Mouse (Mus musculus) neural tube, embryonic 10.5 days (tissue): ENCODE measurements around the gene Akap7.

Source experiments
- DNase-seq: peaks from one replicate; pipeline ENCODE4 v3.0.0-alpha.2; 2017; ENCODE audit warnings: low spot score; ENCODE audit errors: extremely low spot score

Gene Akap7

GRCm38 (mm10) chr10:25307770-25308169, at the start of gene Akap7:
Akap7 (minus strand) TSS chr10:25307870.
- no peak for DNase-seq

- DNase-seq = no peak
These were observed 46.7 kb upstream of the Akap7 start for GRCm38 (mm10) chr10:25354390-25354789.

- DNase-seq = no peak
These were observed 46.3 kb upstream of the Akap7 start for GRCm38 (mm10) chr10:25353941-25354340.

- no peak for DNase-seq
These were observed 35.1 kb upstream of the Akap7 start for GRCm38 (mm10) chr10:25342801-25343200.

GRCm38 (mm10) chr10:25340675-25341074, 33.0 kb upstream of the Akap7 start:
- no peak for DNase-seq

GRCm38 (mm10) chr10:25333390-25334079, 25.9 kb upstream of the Akap7 start:
- no peak for DNase-seq

GRCm38 (mm10) chr10:25331321-25332049, 23.8 kb upstream of the Akap7 start:
- DNase-seq = no peak

- DNase-seq = no peak
These were observed 22.4 kb upstream of the Akap7 start for GRCm38 (mm10) chr10:25330094-25330493.

- DNase-seq = no peak
These were observed 19.8 kb upstream of the Akap7 start for GRCm38 (mm10) chr10:25327511-25327910.

GRCm38 (mm10) chr10:25325690-25326089, 18.0 kb upstream of the Akap7 start:
- no peak for DNase-seq

GRCm38 (mm10) chr10:25321198-25321597, 13.5 kb upstream of the Akap7 start:
- no peak for DNase-seq

GRCm38 (mm10) chr10:25319531-25319930, 11.9 kb upstream of the Akap7 start:
- DNase-seq = no peak

GRCm38 (mm10) chr10:25318405-25318804, 10.7 kb upstream of the Akap7 start:
- no peak for DNase-seq

- DNase-seq = no peak
These were observed 10.0 kb upstream of the Akap7 start for GRCm38 (mm10) chr10:25317665-25318064.

- DNase-seq = no peak
These were observed 6.3 kb upstream of the Akap7 start for GRCm38 (mm10) chr10:25313856-25314584.

- DNase-seq = no peak
These were observed 4.0 kb upstream of the Akap7 start for GRCm38 (mm10) chr10:25311554-25312212.

- no peak for DNase-seq
These were observed 3.1 kb upstream of the Akap7 start for GRCm38 (mm10) chr10:25310736-25311135.

- DNase-seq = no peak
These were observed 2.3 kb upstream of the Akap7 start for GRCm38 (mm10) chr10:25309996-25310395.

- DNase-seq = no peak
These were observed 2.5 kb downstream of the Akap7 start for GRCm38 (mm10) chr10:25305146-25305545.

GRCm38 (mm10) chr10:25304608-25305007, 3.1 kb downstream of the Akap7 start:
- no peak for DNase-seq

- DNase-seq = no peak
These were observed 8.6 kb downstream of the Akap7 start for GRCm38 (mm10) chr10:25299031-25299529.
